Mouse (Mus musculus): ENCODE data around the gene Cyp2c23.
A peak's percentile ranks its signal among the peaks of the same experiment; 100 is the strongest.

The Cyp2c23 gene

DNA sequence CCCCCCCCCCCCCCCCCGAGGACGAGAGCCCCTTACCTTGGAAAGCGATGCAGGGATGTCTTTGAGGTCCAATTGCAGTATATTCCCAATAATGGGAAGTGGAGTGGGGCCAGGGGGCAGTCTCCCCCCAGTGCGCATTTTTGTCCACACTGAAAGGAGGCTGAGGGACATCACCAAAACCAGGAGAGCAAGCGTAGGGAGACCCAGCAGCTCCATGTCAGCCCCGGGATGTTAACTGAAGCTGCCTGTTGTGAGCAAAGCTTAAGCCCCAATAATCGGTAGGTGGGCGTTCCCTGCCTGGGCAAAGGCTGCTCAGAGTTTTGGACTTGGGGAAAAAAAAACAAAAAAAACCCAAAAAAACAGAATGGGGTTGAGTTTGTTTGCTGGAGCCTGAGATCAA, at the start of gene Cyp2c23:
Cyp2c23 (minus strand) TSS at position 237 of the 400 bp plus-strand sequence.
- DNase-seq (ENCODE audit: low read depth) = no peak

DNA sequence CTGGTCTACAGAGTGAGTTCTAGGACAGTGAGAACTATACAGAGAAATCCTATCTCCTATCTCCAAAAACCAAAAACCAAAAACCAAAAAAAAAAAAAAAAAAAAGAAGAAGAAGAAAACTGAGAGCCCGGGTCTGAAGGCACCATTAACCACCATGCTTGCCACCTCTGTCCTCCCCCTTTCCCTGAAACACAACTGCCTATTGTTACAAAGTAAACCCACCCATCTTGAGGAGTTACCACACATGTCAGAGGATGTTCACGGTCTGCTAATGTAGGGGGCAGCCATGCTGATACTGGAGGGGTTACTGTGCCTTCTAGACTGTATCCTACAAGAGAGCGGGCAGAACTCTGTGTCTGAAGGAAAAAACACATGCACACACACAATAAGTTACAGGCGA, 48.0 kb upstream of the Cyp2c23 start:
- no peak for DNase-seq (ENCODE audit: low read depth)

DNA sequence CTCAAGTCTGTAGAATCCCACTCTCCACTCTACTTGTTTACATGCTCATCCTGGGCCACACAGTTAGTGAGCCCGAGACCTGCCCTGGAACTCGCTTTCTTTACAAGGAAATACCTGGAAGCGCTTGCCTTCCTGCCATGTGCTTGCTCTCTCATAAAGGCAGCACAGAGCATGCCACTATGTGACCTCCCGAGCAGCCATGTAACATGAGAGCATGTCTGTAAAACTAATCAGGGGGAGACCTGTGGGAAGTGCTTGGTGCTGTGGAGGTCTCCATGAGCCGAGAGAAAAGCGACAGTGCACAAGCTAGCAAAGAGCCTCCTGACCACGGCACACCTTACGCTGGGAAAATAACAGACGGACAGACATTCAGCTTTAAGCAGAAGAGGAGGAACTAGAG, 47.4 kb upstream of the Cyp2c23 start:
- no peak for DNase-seq (ENCODE audit: low read depth)

DNA sequence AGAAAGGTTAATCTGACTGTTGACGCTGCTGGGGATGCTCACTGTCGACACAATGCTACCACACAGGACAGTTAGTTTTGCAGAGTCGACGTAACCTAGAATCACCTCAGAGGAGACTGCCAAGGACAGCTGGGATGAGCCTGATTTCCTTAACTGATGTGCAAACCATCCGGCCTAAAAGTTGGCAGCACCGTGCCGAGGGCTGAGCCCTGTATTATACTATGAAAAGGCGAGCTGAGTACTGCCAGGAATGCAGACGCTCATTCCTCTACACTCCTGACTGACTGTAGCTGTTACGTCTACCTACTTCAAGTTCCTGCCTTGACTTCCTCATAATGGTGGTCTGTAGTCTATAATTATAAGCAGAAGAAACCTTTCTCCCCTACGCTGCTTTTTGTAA, 46.0 kb upstream of the Cyp2c23 start:
- no peak for DNase-seq (ENCODE audit: low read depth)

DNA sequence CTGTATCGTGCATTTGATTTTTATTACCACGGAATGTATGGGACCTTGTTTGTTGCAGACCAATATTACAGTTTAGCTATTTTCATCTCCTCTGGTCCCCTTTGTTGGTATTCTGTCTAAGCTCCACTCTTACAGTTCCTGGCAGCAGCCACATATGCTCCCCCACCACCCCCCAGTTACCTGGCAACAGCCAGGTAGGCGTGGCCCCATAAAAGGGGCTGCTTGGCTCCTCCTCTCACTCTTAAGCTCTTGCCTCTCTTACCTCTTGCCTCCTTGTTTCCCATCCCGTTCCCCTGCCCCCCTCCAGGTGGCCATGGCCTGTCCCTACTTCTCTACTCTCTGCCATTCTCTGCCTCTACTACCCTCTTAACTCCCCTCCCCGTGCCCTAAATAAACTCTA, 42.2 kb upstream of the Cyp2c23 start:
- DNase-seq (ENCODE audit: low read depth) = no peak

DNA sequence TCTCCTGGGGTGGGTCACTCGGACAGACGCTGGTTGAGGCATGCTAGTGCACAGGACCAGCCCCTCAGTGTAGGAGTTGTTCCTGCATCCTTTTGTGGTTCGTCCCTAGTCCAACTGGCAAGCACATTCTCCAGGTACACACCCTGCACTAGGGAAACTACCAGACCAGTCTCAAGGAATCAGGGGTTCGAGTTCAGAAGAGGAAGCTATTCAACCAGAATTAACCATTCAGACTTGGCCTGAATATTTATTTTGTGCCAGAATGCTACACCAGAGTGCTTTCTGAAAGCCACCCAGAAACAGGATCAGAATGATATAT, 40.9 kb upstream of the Cyp2c23 start:
- DNase-seq (ENCODE audit: low read depth) = no peak

DNA sequence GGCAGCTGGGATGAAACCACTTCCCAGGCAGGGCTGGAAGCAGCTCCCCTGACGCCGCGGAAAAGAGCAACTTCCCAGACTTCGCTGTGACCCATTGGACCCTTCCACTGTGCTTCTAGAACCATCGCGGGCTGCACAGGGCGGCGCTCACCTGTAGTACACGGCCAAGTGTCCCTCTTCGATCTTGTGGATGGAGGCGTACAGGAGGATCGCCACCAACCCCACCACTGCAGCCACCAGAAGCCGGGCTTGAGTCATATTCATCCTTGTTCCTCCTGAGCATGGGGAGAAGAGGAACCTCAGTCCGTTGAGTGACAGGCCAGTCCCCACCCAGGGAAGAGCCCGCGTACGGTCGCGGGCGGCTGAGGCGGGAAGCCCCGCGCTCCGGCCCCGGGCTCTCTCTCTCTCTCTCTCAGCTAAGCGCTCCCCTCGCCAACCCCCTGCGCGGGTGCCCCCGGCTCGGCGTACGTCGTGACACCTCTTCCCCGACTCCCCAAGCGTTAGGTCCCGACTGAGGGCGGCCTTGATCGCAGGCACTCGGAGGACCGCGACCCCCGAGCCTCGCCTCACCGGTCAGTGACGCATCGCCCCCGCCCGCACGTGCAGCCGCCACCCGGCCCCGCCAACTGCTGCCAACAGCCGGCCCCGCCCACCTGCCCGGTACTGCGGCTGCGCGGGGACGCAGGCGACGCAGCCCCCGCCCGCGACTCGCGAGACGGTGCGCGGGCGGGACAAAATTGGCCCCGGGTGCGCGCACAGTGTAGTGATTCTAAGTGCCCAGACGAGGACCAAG, 40.3 kb upstream of the Cyp2c23 start, which contains the start of gene Erlin1:
Erlin1 (minus strand) TSS at position 665 of the 793 bp plus-strand sequence.
- peak; percentile 81 for DNase-seq (ENCODE audit: low read depth)

DNA sequence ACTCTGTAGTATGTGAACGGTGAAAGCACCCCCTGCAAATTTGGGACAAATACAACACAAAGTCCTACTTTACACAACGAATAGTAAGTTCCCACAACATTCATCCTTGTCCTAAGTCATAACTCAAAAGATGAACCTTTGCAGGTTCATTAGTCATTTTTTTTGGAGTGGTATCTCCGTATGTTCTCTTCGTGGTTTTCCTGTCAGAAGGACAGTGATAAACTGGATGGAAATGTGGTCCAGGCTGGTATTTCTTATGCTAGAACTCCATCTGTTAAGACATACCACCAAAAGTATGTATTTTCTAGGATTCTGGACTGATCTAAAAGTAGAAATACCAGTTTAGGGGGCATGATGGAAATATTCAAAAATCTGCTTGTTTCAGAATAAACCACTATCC, 39.2 kb upstream of the Cyp2c23 start:
- DNase-seq (ENCODE audit: low read depth) = no peak

DNA sequence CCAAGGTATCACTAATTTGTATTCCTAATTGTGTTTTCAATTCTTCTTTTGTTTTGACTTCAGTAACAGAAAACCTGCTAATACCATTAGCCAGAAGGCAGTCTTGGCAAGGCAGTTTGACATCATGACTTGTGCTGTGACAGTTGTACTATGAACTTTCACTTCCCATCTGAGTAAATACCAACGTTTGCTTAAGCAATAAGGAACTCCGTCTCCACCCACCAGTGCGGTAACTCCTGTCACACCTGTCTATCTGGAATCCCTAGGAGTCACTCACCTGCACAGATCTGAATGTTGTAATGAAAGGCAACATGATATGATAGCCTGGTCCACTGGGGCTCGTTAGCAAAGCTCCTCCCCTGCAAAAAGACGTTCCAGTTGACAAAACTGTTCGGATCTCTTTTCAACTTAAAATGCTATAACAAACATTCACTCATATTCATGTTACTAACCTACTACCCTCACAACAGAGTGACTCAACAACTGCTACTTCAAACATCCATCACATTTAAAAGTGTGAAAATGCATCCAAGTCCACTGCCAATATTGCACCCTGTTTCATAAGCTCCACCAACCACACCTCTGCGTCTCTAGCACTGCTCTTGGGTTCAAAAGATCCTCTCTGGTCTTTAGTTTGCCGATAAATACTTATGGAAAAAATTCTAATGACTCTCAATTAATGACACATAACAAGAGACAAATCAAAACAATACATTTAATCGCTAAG, 38.5 kb upstream of the Cyp2c23 start:
- DNase-seq (ENCODE audit: low read depth) = no peak

DNA sequence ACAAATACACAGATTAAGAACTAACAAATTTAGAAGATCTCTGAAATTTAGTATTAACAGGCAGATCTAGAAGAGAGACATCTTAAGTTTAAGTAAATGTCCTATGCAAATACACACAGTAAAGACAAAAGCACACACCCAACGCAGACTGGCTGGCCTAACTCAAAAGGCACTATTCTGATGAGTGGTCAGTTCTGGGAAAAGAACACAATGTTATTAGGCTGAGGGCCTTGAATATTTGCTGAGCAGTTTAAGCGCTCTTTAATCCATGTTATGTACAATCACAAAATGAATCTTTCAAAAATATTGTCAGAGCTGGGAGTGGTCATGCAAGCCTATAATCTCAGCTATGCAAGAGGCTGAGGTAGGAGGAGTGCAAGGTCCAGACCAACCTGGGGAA, 35.7 kb upstream of the Cyp2c23 start:
- no peak for DNase-seq (ENCODE audit: low read depth)

DNA sequence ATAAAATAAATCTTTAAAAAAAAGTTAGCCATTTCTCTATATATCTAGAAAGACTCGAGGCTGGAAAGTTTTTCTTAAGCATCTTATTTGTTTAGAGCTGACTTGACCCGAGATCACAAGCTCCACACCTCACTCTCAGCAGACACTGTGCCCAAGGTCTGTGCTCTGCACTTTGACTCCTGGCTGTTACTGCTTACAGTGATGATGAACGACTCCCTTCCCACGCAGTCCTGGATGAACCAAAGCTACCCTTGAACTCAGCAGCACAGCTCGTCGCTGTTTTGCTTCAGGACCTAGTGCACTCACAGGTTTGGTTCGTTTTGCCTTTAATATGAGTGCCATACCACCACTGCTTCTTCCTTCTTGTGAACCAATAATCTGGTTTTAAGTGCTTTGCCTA, 34.8 kb upstream of the Cyp2c23 start:
- no peak for DNase-seq (ENCODE audit: low read depth)

DNA sequence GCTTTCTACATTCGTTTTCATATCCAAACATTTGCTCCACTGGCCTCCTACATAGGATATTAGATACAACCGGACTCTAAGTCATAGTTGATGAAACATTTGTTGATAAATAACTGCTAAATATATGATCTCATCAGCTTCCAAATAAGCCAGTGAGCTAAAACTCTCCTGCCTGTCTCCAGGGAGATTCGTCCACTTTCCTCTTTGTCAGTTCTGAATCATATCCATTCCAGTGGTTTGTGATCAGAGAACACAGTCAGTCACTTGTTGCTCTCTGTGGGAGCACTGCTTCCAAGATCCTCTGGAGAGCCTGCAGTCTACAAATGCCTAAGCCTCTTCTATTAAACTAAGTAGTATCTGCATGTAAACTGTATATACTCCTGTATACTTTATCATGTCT, 31.2 kb upstream of the Cyp2c23 start:
- DNase-seq (ENCODE audit: low read depth) = no peak

DNA sequence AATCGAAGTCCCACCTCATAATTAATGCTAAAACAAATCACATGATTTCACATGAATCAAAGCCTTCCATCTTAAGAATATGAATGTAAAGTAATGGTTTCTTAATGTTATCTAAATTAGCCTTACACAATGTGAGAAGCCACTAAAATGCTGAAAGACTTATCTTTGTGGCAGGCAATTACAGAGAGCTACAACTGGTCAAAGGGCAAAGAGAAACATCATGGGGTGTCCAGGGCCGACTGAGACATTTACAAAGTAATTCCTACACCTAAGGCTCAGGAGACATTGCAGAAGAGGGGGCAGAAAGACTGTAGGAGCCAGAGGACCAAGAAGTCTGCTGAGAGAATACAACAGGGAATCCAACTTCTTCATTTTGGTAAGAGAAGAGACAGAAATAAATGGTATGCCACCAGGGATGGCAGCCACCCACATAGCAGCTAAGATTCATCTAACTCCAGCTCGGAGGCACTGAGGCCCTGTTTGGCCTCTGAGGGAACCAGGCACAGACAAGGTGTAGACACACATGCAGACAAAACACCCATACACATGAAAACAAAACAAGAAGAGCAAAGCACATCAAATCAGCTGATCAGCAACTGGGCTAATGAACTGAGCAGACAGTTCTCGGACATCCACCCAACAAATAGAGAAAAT, 26.3 kb upstream of the Cyp2c23 start:
- no peak for DNase-seq (ENCODE audit: low read depth)

DNA sequence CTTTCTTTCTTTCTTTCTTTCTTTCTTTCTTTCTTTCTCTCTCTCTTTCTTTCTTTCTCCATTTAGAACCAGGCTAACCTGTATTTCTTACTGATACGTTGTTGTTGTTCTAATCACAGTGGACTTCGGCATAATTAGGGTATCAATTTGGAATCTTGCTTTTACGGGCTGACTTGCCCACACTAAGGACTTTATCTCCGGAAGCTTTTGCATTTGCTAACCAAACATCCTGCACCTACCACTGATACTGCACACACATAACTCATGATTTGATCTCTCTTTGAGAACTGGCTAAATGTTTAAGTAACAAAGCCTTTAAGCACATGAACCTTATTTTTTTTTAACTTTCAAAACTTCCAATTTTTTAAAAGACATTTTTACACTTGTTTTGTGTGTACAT, 21.4 kb upstream of the Cyp2c23 start:
- no peak for DNase-seq (ENCODE audit: low read depth)

DNA sequence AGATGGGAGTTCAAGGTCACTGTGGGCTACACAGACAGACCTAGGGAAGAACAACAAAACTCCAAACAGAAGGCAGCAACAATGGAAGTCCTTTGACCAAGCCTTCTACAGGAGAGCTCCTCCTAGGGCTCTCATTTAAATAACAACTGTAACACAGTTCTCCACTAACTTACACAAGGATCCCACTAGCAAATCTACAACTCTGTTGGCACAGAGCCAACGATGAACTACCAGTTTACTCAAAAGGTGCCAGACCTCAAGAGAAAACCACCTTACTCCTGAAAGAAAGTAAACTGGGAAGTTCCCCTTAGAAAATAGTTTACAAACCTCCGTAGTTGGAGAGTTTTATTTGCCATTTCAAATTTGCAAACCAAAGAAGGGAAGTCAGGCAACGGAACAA, 20.3 kb upstream of the Cyp2c23 start:
- DNase-seq (ENCODE audit: low read depth) = no peak

DNA sequence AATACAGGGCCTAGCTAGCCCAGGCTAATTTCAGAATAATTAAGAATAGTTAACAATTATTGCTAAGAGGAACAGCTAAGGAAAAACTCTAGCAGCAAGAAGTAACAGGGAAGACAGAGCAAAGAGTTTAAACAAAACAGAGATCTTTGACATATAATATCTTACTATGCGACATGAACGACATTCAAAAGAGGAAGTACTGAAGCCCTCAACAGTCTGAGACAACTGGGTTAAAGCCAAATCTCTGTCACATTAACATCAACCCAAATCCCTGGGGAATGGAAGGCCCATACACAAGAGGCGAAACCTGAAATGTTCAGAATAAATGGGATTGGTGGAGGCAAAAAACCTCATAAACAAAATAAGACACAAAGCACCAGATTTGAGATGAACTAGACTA, 16.8 kb upstream of the Cyp2c23 start:
- DNase-seq (ENCODE audit: low read depth) = no peak

DNA sequence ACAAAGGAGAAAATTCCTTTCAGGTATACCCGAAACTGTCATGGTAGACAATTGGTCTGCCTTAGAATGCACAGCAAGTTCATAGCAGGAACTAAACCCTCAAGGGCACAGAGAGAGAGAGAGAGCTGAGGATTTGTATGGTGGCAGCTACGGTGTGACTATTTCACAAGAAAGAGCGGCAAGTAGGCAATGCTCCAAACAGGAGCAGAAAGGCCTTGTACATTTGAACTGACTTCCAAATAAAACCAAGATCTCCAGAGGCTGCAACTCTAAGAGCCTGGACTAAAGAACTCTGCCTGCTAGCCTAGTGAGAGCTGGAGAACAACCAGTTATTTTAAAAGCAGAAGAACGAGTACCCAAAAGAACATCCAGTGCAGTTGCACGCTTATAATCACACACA, 13.1 kb upstream of the Cyp2c23 start:
- no peak for DNase-seq (ENCODE audit: low read depth)

DNA sequence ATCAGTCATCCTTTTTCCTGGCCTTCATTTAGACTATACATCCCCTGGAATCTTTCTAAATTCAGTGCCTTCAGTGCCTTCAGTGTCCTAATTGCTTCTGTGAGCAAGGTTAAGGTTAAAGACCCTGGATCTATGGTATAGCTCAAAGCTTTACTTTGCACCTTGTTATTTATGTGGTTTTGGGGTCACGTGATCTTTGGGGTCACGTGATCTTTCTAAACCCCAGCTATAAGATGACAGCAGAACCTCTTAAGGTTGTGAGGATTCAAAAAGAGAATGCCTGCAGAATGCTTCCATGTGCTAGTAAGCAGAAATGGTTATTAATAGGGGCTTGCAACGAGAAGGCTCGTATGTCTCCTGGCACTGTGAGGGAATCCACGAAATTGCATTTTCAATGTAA, 4.4 kb upstream of the Cyp2c23 start:
- DNase-seq (ENCODE audit: low read depth) = peak; percentile 12

DNA sequence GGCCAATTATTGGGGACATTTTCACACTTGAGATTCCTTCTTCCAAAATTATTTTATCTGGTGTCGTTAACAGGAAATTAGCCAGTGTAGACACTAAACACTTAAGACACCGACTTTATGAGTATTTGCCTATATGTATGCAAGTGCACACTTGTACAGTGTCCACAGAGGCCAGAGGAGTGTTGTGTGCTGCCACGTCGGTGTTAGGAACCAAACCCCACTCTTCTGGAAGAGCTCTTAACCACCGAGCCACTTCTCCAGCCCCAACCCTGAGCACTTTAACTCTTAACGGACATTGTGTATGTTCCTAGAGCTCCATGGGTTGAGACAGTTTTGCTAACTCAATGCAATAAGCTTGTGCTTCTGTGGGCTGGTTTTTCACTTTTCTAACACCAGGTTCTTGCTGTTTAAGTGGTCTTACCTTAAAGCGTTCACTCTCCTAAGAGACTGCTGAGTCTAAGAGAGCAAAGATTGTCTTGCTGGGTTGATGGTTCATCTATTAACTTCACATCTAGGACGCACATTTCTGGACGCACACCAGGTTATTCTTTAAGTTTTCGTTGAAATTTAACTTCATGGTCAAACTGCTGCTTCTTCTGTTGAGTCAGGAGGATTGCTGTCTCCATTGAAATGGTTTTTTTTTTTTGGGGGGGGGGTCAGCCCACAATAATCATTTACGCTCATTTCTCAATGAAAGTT, 3.2 kb upstream of the Cyp2c23 start:
- no peak for DNase-seq (ENCODE audit: low read depth)

DNA sequence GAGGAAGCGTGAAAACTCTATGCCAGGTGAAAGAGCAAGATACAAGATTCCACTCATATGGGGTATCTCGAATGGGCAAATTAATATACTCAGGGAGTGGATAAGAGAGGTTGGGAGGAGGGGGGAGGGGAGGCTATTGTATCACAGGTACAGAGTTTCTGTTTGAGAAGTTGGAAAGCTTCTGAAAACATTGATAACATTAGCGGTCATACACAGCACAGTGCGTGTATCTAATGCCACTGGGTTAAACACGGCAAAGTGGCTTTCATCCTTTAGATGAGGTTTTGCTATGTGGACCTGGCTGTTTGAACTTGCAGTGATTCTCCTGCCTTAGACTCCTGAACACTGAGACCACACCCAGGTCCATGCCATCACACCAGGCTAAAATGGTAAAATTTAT, 1.0 kb upstream of the Cyp2c23 start:
- DNase-seq (ENCODE audit: low read depth) = no peak

DNA sequence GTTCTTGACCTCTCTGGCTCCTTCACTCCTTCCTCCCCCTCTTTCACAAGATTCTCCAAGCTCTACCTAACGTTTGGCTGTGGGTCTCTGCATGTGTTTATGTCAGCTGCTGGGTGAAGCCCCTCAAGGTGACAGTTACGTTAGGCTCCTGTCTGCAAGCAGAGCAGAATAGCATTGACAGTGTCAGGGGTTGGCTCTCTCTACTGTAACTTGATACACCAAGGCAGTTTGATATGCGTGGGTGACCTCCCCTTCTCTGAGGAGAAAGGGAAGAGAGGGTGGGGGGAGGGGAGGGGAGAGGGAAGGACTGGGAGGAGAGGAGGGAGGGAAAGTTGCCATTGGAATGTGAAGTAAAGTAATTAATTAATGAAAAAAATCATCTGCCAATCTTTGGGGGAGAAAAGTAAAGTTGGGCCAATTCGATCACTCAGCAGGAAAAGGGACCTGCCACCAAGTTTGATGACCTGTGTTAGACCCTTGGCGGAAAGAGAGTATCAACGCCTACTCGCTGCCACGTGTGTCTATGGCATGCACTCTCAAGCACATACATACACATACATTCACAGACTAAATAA, 2.0 kb downstream of the Cyp2c23 start:
- DNase-seq (ENCODE audit: low read depth) = no peak

DNA sequence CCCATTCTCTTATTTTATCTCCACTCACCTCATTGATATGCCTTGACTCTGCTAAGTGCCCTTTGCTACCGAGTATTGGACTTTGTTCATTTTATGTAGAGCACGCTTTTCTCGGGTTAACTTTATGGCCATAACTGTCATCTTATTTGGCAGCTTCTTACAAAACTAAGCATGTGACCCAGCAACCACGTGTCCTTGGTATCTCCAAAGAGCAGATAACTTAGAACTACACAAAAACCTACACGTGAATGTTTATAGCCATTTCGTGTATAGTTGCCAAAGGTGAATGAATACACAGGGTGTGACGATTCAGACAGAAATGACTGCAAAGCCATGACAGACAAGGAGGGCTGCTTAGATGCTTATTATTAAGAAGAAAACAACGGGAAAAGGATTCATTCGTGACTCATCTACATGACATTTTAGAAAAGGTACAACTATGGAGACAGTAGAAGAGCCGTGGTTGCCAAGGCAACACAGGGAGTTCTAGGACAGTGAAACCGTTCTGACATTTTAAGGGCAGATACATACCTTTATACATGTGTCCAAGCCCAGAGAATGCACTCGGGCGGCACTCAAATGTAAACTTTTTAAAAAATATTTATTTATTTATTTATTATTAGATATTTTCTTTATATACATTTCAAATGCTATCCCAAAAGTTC, 4.0 kb downstream of the Cyp2c23 start:
- DNase-seq (ENCODE audit: low read depth) = no peak
